Mouse (Mus musculus) MEL (cell line): ENCODE data around the gene Aqr.

Experiments used
- CTCF ChIP-seq, 3 experiments: IDR thresholded peaks in 2 of 3; conservative IDR thresholded peaks in 1 of 3; 2 replicates each; pipeline ENCODE4 v1.5.1; 2011 to 2012; ENCODE audit warnings: low read length in 3 of 3, low read depth in 2 of 3, mild to moderate bottlenecking in 2 of 3, improper control_type of control experiment in 1 of 3, inconsistent platforms in 1 of 3, mixed read lengths in 1 of 3, moderate library complexity in 1 of 3; ENCODE audit not compliant: control insufficient read depth in 1 of 3, insufficient read depth in 1 of 3, poor library complexity in 1 of 3, severe bottlenecking in 1 of 3
- JUND ChIP-seq: IDR thresholded peaks from 2 replicates; pipeline ENCODE4 v1.6.1; 2011; ENCODE audit warnings: low read depth, mild to moderate bottlenecking, improper control_type of control experiment, low read length
- MAFK ChIP-seq: IDR thresholded peaks from 2 replicates; pipeline ENCODE4 v1.6.1; 2011; ENCODE audit warnings: low read depth, mild to moderate bottlenecking, low read length, improper control_type of control experiment, borderline replicate concordance

GRCm38 (mm10) chr2:114089862-114090261 is 97.0 kb downstream of the Aqr start:
- no peak for TF ChIP-seq CTCF (IDR thresholded peaks at IDR 0.05 in 2 of 3, conservative IDR thresholded peaks at IDR 0.05 in 1 of 3; ENCODE audit: control insufficient read depth in 1 of 3, insufficient read depth in 1 of 3, low read depth in 2 of 3, low read length in 3 of 3, poor library complexity in 1 of 3, severe bottlenecking in 1 of 3)
- TF ChIP-seq MAFK: no peak
- TF ChIP-seq JUND: no peak
